Mouse (Mus musculus): Measurements from ENCODE around the gene Rbfox1. TPM values are rescaled to one million over a fixed set of nuclear protein-coding genes. Genes with fewer than 3 reads are reported as not detected.

Gene Rbfox1
- polyA plus RNA-seq, 1 experiment from 2014 or later, result 0.32 TPM

- ATAC-seq (ENCODE audit: insufficient read depth), result no peak
- Histone ChIP-seq H3K27me3 (no peaks in the 10 kb centered on the region), H3K9me3 (replicated peaks) (no peaks in the 10 kb centered on the region), H3K9ac (no peak overlapping the region), H3K4me2 (no peak overlapping the region), H3K4me3 (replicated peaks) (no peak overlapping the region), H3K4me1 (replicated peaks) (no peaks in the 10 kb centered on the region), H3K36me3 (replicated peaks) (no peaks in the 10 kb centered on the region), H3K27ac (replicated peaks) (no peak overlapping the region)
- 60% methylated on average over 7 of the region's 7 CpGs for WGBS (ENCODE audit: insufficient replicate concordance)
These were observed 249.9 kb downstream of the Rbfox1 start for GRCm38 (mm10) chr16:6135016-6135415.

- Histone ChIP-seq H3K27me3 (no peaks in the 10 kb centered on the region), H3K9me3 (replicated peaks) (no peaks in the 10 kb centered on the region), H3K4me1 (replicated peaks) (no peaks in the 10 kb centered on the region), H3K27ac (replicated peaks) (no peak overlapping the region), H3K4me3 (replicated peaks) (no peak overlapping the region), H3K36me3 (replicated peaks) (no peaks in the 10 kb centered on the region), H3K9ac (no peak overlapping the region), H3K4me2 (no peak overlapping the region)
- no peak for ATAC-seq (ENCODE audit: insufficient read depth)
- WGBS (ENCODE audit: insufficient replicate concordance), result 62% methylated on average over 1 of the region's 1 CpGs
These were observed 254.3 kb downstream of the Rbfox1 start for GRCm38 (mm10) chr16:6139432-6139831.

- Histone ChIP-seq H3K27me3 (no peaks in the 10 kb centered on the region), H3K4me3 (replicated peaks) (no peak overlapping the region), H3K9ac (no peak overlapping the region), H3K36me3 (replicated peaks) (no peaks in the 10 kb centered on the region), H3K27ac (replicated peaks) (no peak overlapping the region), H3K4me1 (replicated peaks) (no peaks in the 10 kb centered on the region), H3K9me3 (replicated peaks) (no peaks in the 10 kb centered on the region), H3K4me2 (no peak overlapping the region)
- ATAC-seq (ENCODE audit: insufficient read depth), result no peak
- 60% methylated on average over 7 of the region's 7 CpGs for WGBS (ENCODE audit: insufficient replicate concordance)
These were observed 262.8 kb downstream of the Rbfox1 start for GRCm38 (mm10) chr16:6147957-6148356.

- Histone ChIP-seq H3K9ac (no peak overlapping the region), H3K27ac (replicated peaks) (no peak overlapping the region), H3K4me1 (replicated peaks) (no peaks in the 10 kb centered on the region), H3K36me3 (replicated peaks) (no peaks in the 10 kb centered on the region), H3K4me3 (replicated peaks) (no peak overlapping the region), H3K4me2 (no peak overlapping the region), H3K27me3 (no peaks in the 10 kb centered on the region), H3K9me3 (replicated peaks) (no peaks in the 10 kb centered on the region)
- no peak for ATAC-seq (ENCODE audit: insufficient read depth)
- 54% methylated on average over 4 of the region's 4 CpGs for WGBS (ENCODE audit: insufficient replicate concordance)
These were observed 264.2 kb downstream of the Rbfox1 start for GRCm38 (mm10) chr16:6149345-6149744.

- ATAC-seq (ENCODE audit: insufficient read depth), result no peak
- Histone ChIP-seq H3K27ac (replicated peaks) (no peak overlapping the region), H3K4me1 (replicated peaks) (no peaks in the 10 kb centered on the region), H3K4me2 (no peak overlapping the region), H3K9me3 (replicated peaks) (no peaks in the 10 kb centered on the region), H3K4me3 (replicated peaks) (no peak overlapping the region), H3K27me3 (no peaks in the 10 kb centered on the region), H3K36me3 (replicated peaks) (no peaks in the 10 kb centered on the region), H3K9ac (no peak overlapping the region)
- WGBS (ENCODE audit: insufficient replicate concordance), result 57% methylated on average over 2 of the region's 2 CpGs
These were observed 270.4 kb downstream of the Rbfox1 start for GRCm38 (mm10) chr16:6155556-6155955.

GRCm38 (mm10) chr16:6164476-6164875, 279.3 kb downstream of the Rbfox1 start:
- H3K4me2 ChIP-seq, result no peak overlapping the region
- no peak overlapping the region for H3K9ac ChIP-seq
- H3K36me3 ChIP-seq (replicated peaks), result no peaks in the 10 kb centered on the region
- ATAC-seq (ENCODE audit: insufficient read depth), result no peak
- H3K4me3 ChIP-seq (replicated peaks), result no peak overlapping the region
- H3K9me3 ChIP-seq (replicated peaks), result no peaks in the 10 kb centered on the region
- no peaks in the 10 kb centered on the region for H3K27me3 ChIP-seq
- no peaks in the 10 kb centered on the region for H3K4me1 ChIP-seq (replicated peaks)
- WGBS (ENCODE audit: insufficient replicate concordance), result 65% methylated on average over 4 of the region's 4 CpGs
- H3K27ac ChIP-seq (replicated peaks), result no peak overlapping the region

GRCm38 (mm10) chr16:6169346-6169745, 284.2 kb downstream of the Rbfox1 start:
- Histone ChIP-seq H3K4me1 (replicated peaks) (no peaks in the 10 kb centered on the region), H3K4me3 (replicated peaks) (no peak overlapping the region), H3K27me3 (no peaks in the 10 kb centered on the region), H3K27ac (replicated peaks) (no peak overlapping the region), H3K9me3 (replicated peaks) (no peaks in the 10 kb centered on the region), H3K36me3 (replicated peaks) (no peaks in the 10 kb centered on the region), H3K4me2 (no peak overlapping the region), H3K9ac (no peak overlapping the region)
- no peak for ATAC-seq (ENCODE audit: insufficient read depth)
- WGBS (ENCODE audit: insufficient replicate concordance), result 64% methylated on average over 5 of the region's 5 CpGs

GRCm38 (mm10) chr16:6180819-6181218, 295.7 kb downstream of the Rbfox1 start:
- Histone ChIP-seq H3K9me3 (replicated peaks) (no peaks in the 10 kb centered on the region), H3K4me3 (replicated peaks) (no peak overlapping the region), H3K4me2 (no peak overlapping the region), H3K4me1 (replicated peaks) (no peaks in the 10 kb centered on the region), H3K27ac (replicated peaks) (no peak overlapping the region), H3K9ac (no peak overlapping the region), H3K27me3 (no peaks in the 10 kb centered on the region), H3K36me3 (replicated peaks) (no peaks in the 10 kb centered on the region)
- WGBS (ENCODE audit: insufficient replicate concordance), result 79% methylated on average over 9 of the region's 9 CpGs
- no peak for ATAC-seq (ENCODE audit: insufficient read depth)

- Histone ChIP-seq H3K9me3 (replicated peaks) (no peaks in the 10 kb centered on the region), H3K27me3 (no peaks in the 10 kb centered on the region), H3K27ac (replicated peaks) (no peak overlapping the region), H3K4me2 (no peak overlapping the region), H3K9ac (no peak overlapping the region), H3K4me1 (replicated peaks) (no peaks in the 10 kb centered on the region), H3K4me3 (replicated peaks) (no peak overlapping the region), H3K36me3 (replicated peaks) (no peaks in the 10 kb centered on the region)
- ATAC-seq (ENCODE audit: insufficient read depth), result no peak
These were observed 297.2 kb downstream of the Rbfox1 start for GRCm38 (mm10) chr16:6182329-6182728.

- no peaks in the 10 kb centered on the region for H3K4me1 ChIP-seq (replicated peaks)
- ATAC-seq (ENCODE audit: insufficient read depth), result no peak
These were observed 307.2 kb downstream of the Rbfox1 start for GRCm38 (mm10) chr16:6192358-6192757.

GRCm38 (mm10) chr16:6206431-6206830, 321.3 kb downstream of the Rbfox1 start:
- no peaks in the 10 kb centered on the region for H3K36me3 ChIP-seq (replicated peaks)
- no peak overlapping the region for H3K27ac ChIP-seq (replicated peaks)
- no peak overlapping the region for H3K9ac ChIP-seq
- no peak for ATAC-seq (ENCODE audit: insufficient read depth)
- H3K4me1 ChIP-seq (replicated peaks), result no peaks in the 10 kb centered on the region
- H3K4me2 ChIP-seq, result no peak overlapping the region
- H3K9me3 ChIP-seq (replicated peaks), result no peaks in the 10 kb centered on the region
- H3K4me3 ChIP-seq (replicated peaks), result no peak overlapping the region
- no peaks in the 10 kb centered on the region for H3K27me3 ChIP-seq

More at GRCm38 (mm10) chr16:6192358-6192757, 307.2 kb downstream of the Rbfox1 start:
- Histone ChIP-seq H3K9ac (no peak overlapping the region), H3K4me2 (no peak overlapping the region), H3K27ac (replicated peaks) (no peak overlapping the region), H3K27me3 (no peaks in the 10 kb centered on the region), H3K4me3 (replicated peaks) (no peak overlapping the region), H3K9me3 (replicated peaks) (no peaks in the 10 kb centered on the region), H3K36me3 (replicated peaks) (no peaks in the 10 kb centered on the region)
- 43% methylated on average over 2 of the region's 2 CpGs for WGBS (ENCODE audit: insufficient replicate concordance)

GRCm38 (mm10) chr16:6212916-6213315, 327.8 kb downstream of the Rbfox1 start:
- no peak for ATAC-seq (ENCODE audit: insufficient read depth)
- Histone ChIP-seq H3K9ac (no peak overlapping the region), H3K4me2 (no peak overlapping the region), H3K27me3 (no peaks in the 10 kb centered on the region), H3K36me3 (replicated peaks) (no peaks in the 10 kb centered on the region), H3K4me3 (replicated peaks) (no peak overlapping the region), H3K4me1 (replicated peaks) (no peaks in the 10 kb centered on the region), H3K27ac (replicated peaks) (no peak overlapping the region), H3K9me3 (replicated peaks) (no peaks in the 10 kb centered on the region)
- 27% methylated on average over 3 of the region's 3 CpGs for WGBS (ENCODE audit: insufficient replicate concordance)

Measured in liver, embryonic 15.5 days (tissue).